Mouse (Mus musculus): Measurements from ENCODE around the gene Il1r2. TPM values are rescaled to one million over a fixed set of nuclear protein-coding genes. Genes with fewer than 3 reads are reported as not detected.

Il1r2 gene
- total RNA-seq (2021): under 1 TPM in 1 of 2 experiments, not detected in 1; 0.56 TPM
- long read RNA-seq, experiment 1: 0 reads
- long read RNA-seq, experiment 2, partial matches to known transcripts: 0 of 1 reads
- long read RNA-seq, experiment 2, other reads (novel, unspliced or antisense): 1 of 1 reads

- no peak for DNase-seq
Observed at GRCm38 (mm10) chr1:40073779-40074178, at the start of gene Il1r2. TSS of gene Il1r2 (plus strand) at chr1:40074079.

GRCm38 (mm10) chr1:40024554-40025320 lies 49.1 kb upstream of the Il1r2 start:
- no peak for DNase-seq

GRCm38 (mm10) chr1:40025416-40025815 lies 48.5 kb upstream of the Il1r2 start:
- no peak for DNase-seq

GRCm38 (mm10) chr1:40027116-40027620 lies 46.7 kb upstream of the Il1r2 start:
- DNase-seq: no peak

GRCm38 (mm10) chr1:40028207-40028998 lies 45.5 kb upstream of the Il1r2 start:
- DNase-seq: no peak

- no peak for DNase-seq
Observed at GRCm38 (mm10) chr1:40029597-40029996, 44.3 kb upstream of the Il1r2 start.

- no peak for DNase-seq
Observed at GRCm38 (mm10) chr1:40030287-40030975, 43.4 kb upstream of the Il1r2 start.

- DNase-seq: no peak
Observed at GRCm38 (mm10) chr1:40030976-40031356, 42.9 kb upstream of the Il1r2 start.

- no peak for DNase-seq
Observed at GRCm38 (mm10) chr1:40031626-40032025, 42.3 kb upstream of the Il1r2 start.

GRCm38 (mm10) chr1:40033315-40033714 lies 40.6 kb upstream of the Il1r2 start:
- no peak for DNase-seq

- DNase-seq: peak; percentile 60
Observed at GRCm38 (mm10) chr1:40033743-40034420, 40.0 kb upstream of the Il1r2 start.

GRCm38 (mm10) chr1:40037831-40038230 lies 36.0 kb upstream of the Il1r2 start:
- no peak for DNase-seq

GRCm38 (mm10) chr1:40045686-40046085 lies 28.2 kb upstream of the Il1r2 start:
- DNase-seq: no peak

GRCm38 (mm10) chr1:40046600-40046999 lies 27.3 kb upstream of the Il1r2 start:
- no peak for DNase-seq

- no peak for DNase-seq
Observed at GRCm38 (mm10) chr1:40051157-40051556, 22.7 kb upstream of the Il1r2 start.

- DNase-seq: no peak
Observed at GRCm38 (mm10) chr1:40052156-40052555, 21.7 kb upstream of the Il1r2 start.

- no peak for DNase-seq
Observed at GRCm38 (mm10) chr1:40053071-40053470, 20.8 kb upstream of the Il1r2 start.

- no peak for DNase-seq
Observed at GRCm38 (mm10) chr1:40055051-40055450, 18.8 kb upstream of the Il1r2 start.

GRCm38 (mm10) chr1:40055963-40056362 lies 17.9 kb upstream of the Il1r2 start:
- DNase-seq: no peak

GRCm38 (mm10) chr1:40057351-40057750 lies 16.5 kb upstream of the Il1r2 start:
- DNase-seq: no peak

GRCm38 (mm10) chr1:40058013-40058412 lies 15.9 kb upstream of the Il1r2 start:
- no peak for DNase-seq
